Mouse (Mus musculus) limb, embryonic 11.5 days (tissue): Measurements from ENCODE around the gene Wbp2nl. TPM values are rescaled to one million over a fixed set of nuclear protein-coding genes. Genes with fewer than 3 reads are reported as not detected.

Experiments used
- ATAC-seq: fragments of 200-750 bp; cut with Nextera tagmentation; 2 replicates; pipeline ENCODE4 v1.8.0; 2017; ENCODE audit warnings: low read depth; ENCODE audit not compliant: insufficient number of reproducible peaks, low FRiP score, low TSS enrichment
- DNase-seq: peaks from one replicate; pipeline ENCODE4 v3.0.0-alpha.2; 2015; ENCODE audit warnings: low spot score
- H3K27ac ChIP-seq: fragments of 300-500 bp; sonication (generic); replicated peaks from 2 replicates; pipeline ENCODE4 v1.5.1; 2014; ENCODE audit warnings: low read depth, mild to moderate bottlenecking, low read length
- H3K27me3 ChIP-seq: fragments of 300-500 bp; sonication (generic); 2 replicates; pipeline ENCODE4 v1.6.1; 2014; ENCODE audit warnings: mild to moderate bottlenecking, low read length, mixed read lengths; ENCODE audit not compliant: control insufficient read depth, insufficient read depth
- H3K36me3 ChIP-seq: fragments of 300-500 bp; sonication (generic); 2 replicates; pipeline ENCODE4 v1.6.1; 2014; ENCODE audit warnings: mild to moderate bottlenecking, low read length, moderate library complexity, mixed read lengths; ENCODE audit not compliant: control insufficient read depth, insufficient read depth
- H3K4me1 ChIP-seq: fragments of 300-500 bp; sonication (generic); 2 replicates; pipeline ENCODE4 v1.6.1; 2014; ENCODE audit warnings: low read length, mixed read lengths; ENCODE audit not compliant: control insufficient read depth, insufficient read depth
- H3K4me2 ChIP-seq: fragments of 300-500 bp; sonication (generic); 2 replicates; pipeline ENCODE4 v1.6.1; 2014; ENCODE audit warnings: low read depth, mild to moderate bottlenecking, moderate library complexity; ENCODE audit not compliant: severe bottlenecking
- H3K4me3 ChIP-seq: fragments of 300-500 bp; sonication (generic); 2 replicates; pipeline ENCODE4 v1.5.1; 2014; ENCODE audit warnings: low read depth, low read length
- H3K9ac ChIP-seq: fragments of 300-500 bp; sonication (generic); 2 replicates; pipeline ENCODE4 v1.6.1; 2014; ENCODE audit warnings: mild to moderate bottlenecking, low read length
- H3K9me3 ChIP-seq: fragments of 300-500 bp; sonication (generic); 2 replicates; pipeline ENCODE4 v1.6.1; 2016; ENCODE audit warnings: low read length; ENCODE audit not compliant: control insufficient read depth
- WGBS: fragments of 180-500 bp; shearing (Covaris S2); extraction: QIAGEN DNeasy Blood & Tissue Kit; methylation state at CpG from one replicate; pipeline ENCODE4 v1.1.7; 2014; 5-methylcytosine and 5-hydroxymethylcytosine counted together
- polyA plus RNA-seq: library from polyadenylated mRNA; unstranded; fragments of >200 nt; fragmentation: Nextera tagmentation; extraction: Ambion mirVana; gene quantifications from 2 replicates; pipeline ENCODE4 v1.2.1, GENCODE M21; 2014

Gene Wbp2nl
- polyA plus RNA-seq, 1 experiment from 2014 or later = 0.20 TPM

GRCm38 (mm10) chr15:82325382-82325781 is 26.6 kb downstream of the Wbp2nl start:
- Histone ChIP-seq H3K36me3 (peaks cover 3% of the 10 kb centered on the region; the same call in 1 of the 2 replicates), H3K4me2 (no peak overlapping the region), H3K4me3 (no peak overlapping the region), H3K27me3 (no peaks in the 10 kb centered on the region), H3K27ac (no peak overlapping the region), H3K9ac (no peak overlapping the region), H3K4me1 (no peaks in the 10 kb centered on the region), H3K9me3 (no peaks in the 10 kb centered on the region)
- 69% methylated on average over 2 of the region's 2 CpGs for WGBS
- DNase-seq = no peak
- no peak for ATAC-seq

GRCm38 (mm10) chr15:82335194-82335593 is 36.4 kb downstream of the Wbp2nl start:
- H3K36me3 ChIP-seq = peaks cover 2% of the 10 kb centered on the region; the same call in 1 of the 2 replicates
- no peaks in the 10 kb centered on the region for H3K27me3 ChIP-seq
- no peaks in the 10 kb centered on the region for H3K9me3 ChIP-seq
- DNase-seq = no peak
- H3K27ac ChIP-seq = no peak overlapping the region
- H3K4me1 ChIP-seq = peaks cover 13% of the 10 kb centered on the region
- H3K4me2 ChIP-seq = no peak overlapping the region
- H3K9ac ChIP-seq = no peak overlapping the region
- ATAC-seq = no peak
- H3K4me3 ChIP-seq = no peak overlapping the region
- 94% methylated on average over 4 of the region's 4 CpGs for WGBS

DNA sequence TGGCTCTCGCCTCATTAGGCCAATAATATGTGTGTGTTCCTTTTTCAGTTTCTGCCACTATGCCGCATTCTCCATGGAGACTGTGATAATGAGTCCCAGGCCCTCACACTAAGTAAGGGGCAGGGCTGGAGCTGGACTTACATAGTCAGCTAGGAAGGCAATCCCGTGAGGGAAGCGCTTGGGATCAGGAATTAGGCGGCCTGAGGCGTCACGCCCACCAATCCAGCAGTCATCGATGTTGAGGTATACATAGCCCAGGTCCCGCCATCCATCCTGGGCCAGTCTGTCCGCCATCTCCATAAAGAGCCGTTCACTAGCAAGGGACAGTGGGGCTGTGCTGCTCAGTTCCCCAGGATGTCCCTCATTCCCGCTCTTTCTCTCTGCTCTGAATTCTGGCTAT is 37.9 kb downstream of the Wbp2nl start:
- no peak overlapping the region for H3K4me3 ChIP-seq
- no peak overlapping the region for H3K9ac ChIP-seq
- peaks cover 2% of the 10 kb centered on the region; the same call in 1 of the 2 replicates for H3K36me3 ChIP-seq
- DNase-seq = no peak
- peaks cover 15% of the 10 kb centered on the region for H3K4me1 ChIP-seq
- H3K4me2 ChIP-seq = no peak overlapping the region
- no peaks in the 10 kb centered on the region for H3K9me3 ChIP-seq
- H3K27ac ChIP-seq = no peak overlapping the region
- 60% methylated on average over 12 of the region's 12 CpGs for WGBS
- ATAC-seq = no peak
- no peaks in the 10 kb centered on the region for H3K27me3 ChIP-seq

GRCm38 (mm10) chr15:82337875-82338274 is 39.1 kb downstream of the Wbp2nl start:
- 0 out of 2 replicates have a peak, but pooled peaks have one; percentile 3 for ATAC-seq
- Histone ChIP-seq H3K36me3 (no peaks in the 10 kb centered on the region; the same call in 1 of the 2 replicates), H3K9ac (peak overlapping the region; percentile 67; the same call in 1 of the 2 replicates), H3K9me3 (no peaks in the 10 kb centered on the region), H3K4me1 (peaks cover 15% of the 10 kb centered on the region), H3K27ac (no peak overlapping the region), H3K27me3 (no peaks in the 10 kb centered on the region), H3K4me2 (peak overlapping the region; percentile 75), H3K4me3 (peak overlapping the region; percentile 48)
- no peak for DNase-seq
- 58% methylated on average over 4 of the region's 4 CpGs for WGBS

- H3K4me2 ChIP-seq = peak within 1 kb of the TSS; percentile 75
- H3K27me3 ChIP-seq = no peaks in the 10 kb centered on the region
- ATAC-seq (peak; percentile 84), DNase-seq (peak; percentile 97)
- WGBS = under 1% methylated on average over 41 of the region's 41 CpGs
- peak within 1 kb of the TSS; percentile 67 for H3K9ac ChIP-seq
- H3K4me3 ChIP-seq = peak within 1 kb of the TSS; percentile 48
- H3K27ac ChIP-seq = no peak within 1 kb of the TSS
- H3K36me3 ChIP-seq = no peaks in the 10 kb centered on the region; the same call in 1 of the 2 replicates
- peaks cover 15% of the 10 kb centered on the region for H3K4me1 ChIP-seq
- no peaks in the 10 kb centered on the region for H3K9me3 ChIP-seq
These were observed 39.9 kb downstream of the Wbp2nl start, which contains the start of the genes Naga, Pheta2 and Smdt1 for GRCm38 (mm10) chr15:82338593-82339112. Gene Naga, minus strand, starts transcription at chr15:82338925. Gene Pheta2, plus strand, starts transcription at chr15:82338942. Gene Smdt1, plus strand, starts transcription at chr15:82338959.

DNA sequence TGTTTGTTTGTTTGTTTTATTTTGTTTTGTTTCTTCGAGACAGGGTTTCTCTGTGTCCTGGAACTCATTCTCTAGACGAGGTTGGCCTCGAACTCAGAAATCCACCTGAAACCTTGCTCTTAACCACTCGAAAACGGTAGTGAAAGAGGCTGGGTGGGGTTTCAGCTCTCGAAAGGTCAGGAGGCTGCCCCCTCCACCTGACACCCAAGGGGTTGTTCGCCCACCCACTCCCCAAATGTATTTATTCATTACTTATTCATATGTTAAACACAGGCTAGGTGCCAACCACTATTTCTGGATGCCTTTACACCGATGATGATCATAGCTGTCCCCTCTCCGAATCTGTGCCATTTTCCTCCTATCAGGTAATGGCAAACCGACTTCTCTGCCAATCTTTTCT is 40.4 kb downstream of the Wbp2nl start:
- Histone ChIP-seq H3K4me1 (peaks cover 15% of the 10 kb centered on the region), H3K27ac (no peak overlapping the region), H3K36me3 (no peaks in the 10 kb centered on the region; the same call in 1 of the 2 replicates), H3K4me3 (peak overlapping the region; percentile 48), H3K9me3 (no peaks in the 10 kb centered on the region), H3K27me3 (no peaks in the 10 kb centered on the region), H3K4me2 (peak overlapping the region; percentile 75), H3K9ac (peak overlapping the region; percentile 67; the same call in 1 of the 2 replicates)
- 61% methylated on average over 10 of the region's 10 CpGs for WGBS
- DNase-seq (no peak), ATAC-seq (no peak)

DNA sequence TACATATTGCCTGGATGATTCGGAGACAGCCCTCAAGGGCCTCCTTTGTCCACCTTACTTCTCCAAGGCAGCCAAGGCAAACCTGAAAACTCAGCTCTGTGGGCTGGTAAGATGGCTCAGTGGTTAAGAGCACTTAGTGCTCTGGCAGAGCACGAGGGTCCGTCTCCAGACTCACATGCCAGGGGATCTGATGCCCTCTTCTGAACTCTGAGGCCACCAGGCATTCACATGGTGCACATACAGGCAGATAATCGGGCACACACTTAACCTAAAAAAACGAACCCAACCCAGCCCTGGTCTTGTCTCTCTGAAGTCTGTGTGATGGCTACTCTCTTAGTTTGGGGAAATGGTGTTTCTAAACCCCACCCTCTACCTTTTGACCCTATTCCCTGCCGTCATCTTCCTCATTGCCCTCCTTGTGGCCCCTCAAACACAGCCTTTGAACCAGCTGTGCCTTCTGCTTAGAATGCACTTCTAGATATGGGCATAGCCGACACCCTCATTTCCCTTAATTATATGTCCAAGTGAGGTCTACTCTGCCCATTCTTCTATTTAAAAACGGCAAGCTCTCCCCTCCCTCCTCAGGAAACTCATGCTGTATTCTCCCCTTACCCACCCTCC is 41.0 kb downstream of the Wbp2nl start:
- H3K27ac ChIP-seq = no peak overlapping the region

GRCm38 (mm10) chr15:82340414-82341035 is 41.8 kb downstream of the Wbp2nl start:
- Histone ChIP-seq H3K9ac (peak overlapping the region; percentile 78), H3K36me3 (no peaks in the 10 kb centered on the region; the same call in 1 of the 2 replicates), H3K4me3 (peak overlapping the region; percentile 35), H3K9me3 (no peaks in the 10 kb centered on the region), H3K27ac (no peak overlapping the region), H3K4me1 (peaks cover 15% of the 10 kb centered on the region), H3K4me2 (peak overlapping the region; percentile 75), H3K27me3 (no peaks in the 10 kb centered on the region)
- no peak for DNase-seq
- no peak for ATAC-seq
- WGBS = 38% methylated on average over 21 of the region's 21 CpGs

More for the DNA sequence above, 41.0 kb downstream of the Wbp2nl start:
- H3K4me1 ChIP-seq = peaks cover 15% of the 10 kb centered on the region
- WGBS = 75% methylated on average over 8 of the region's 8 CpGs
- no peaks in the 10 kb centered on the region for H3K27me3 ChIP-seq
- DNase-seq (no peak), ATAC-seq (no peak)
- H3K4me2 ChIP-seq = no peak overlapping the region
- no peaks in the 10 kb centered on the region for H3K9me3 ChIP-seq
- no peak overlapping the region for H3K9ac ChIP-seq
- no peak overlapping the region for H3K4me3 ChIP-seq
- H3K36me3 ChIP-seq = no peaks in the 10 kb centered on the region; the same call in 1 of the 2 replicates
